Mouse (Mus musculus) lung, postnatal 25 days (tissue): ENCODE measurements at regions not wholly inside any gene's neighbourhood (a gene's known extent, or its start where the extent isn't known, plus 50 kb on each side); places are given as distances from the start of the nearest gene placed in this dataset.

ENCODE experiments used
- DNase-seq: peaks from one replicate; pipeline ENCODE4 v3.0.0; 2022; ENCODE audit warnings: low spot score

DNA sequence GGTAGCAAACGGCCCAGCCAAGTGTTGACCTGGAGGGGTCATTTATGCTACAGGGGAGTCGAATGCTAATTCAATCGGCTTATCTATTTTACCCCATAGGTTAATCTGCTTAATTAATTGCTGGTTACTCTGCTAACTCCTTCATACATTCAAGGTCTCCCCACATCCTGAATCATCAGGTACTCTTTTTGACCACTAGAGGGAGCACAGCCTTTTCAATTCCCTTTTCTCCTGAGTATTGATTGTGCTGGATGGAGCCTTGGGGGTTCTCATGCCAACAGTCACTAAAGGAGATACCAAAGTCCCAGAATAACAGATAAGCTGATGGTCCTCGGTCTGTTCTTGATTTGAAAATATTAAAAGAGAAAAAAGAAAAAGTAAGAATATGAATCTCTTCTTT is 126.8 kb downstream of the Polr2m start:
- peak; percentile 41 for DNase-seq

- no peak for DNase-seq
These were observed 130.0 kb downstream of the Polr2m start for GRCm38 (mm10) chr9:71355721-71356120.
